Mouse (Mus musculus): ENCODE measurements around the gene Timm17a. TPM values are rescaled to one million over a fixed set of nuclear protein-coding genes. Genes with fewer than 3 reads are reported as not detected.
A peak's percentile ranks its signal among the peaks of the same experiment; 100 is the strongest.

The Timm17a gene
- total RNA-seq, 2 experiments from 2014 or later: 366 to 397 TPM

DNA sequence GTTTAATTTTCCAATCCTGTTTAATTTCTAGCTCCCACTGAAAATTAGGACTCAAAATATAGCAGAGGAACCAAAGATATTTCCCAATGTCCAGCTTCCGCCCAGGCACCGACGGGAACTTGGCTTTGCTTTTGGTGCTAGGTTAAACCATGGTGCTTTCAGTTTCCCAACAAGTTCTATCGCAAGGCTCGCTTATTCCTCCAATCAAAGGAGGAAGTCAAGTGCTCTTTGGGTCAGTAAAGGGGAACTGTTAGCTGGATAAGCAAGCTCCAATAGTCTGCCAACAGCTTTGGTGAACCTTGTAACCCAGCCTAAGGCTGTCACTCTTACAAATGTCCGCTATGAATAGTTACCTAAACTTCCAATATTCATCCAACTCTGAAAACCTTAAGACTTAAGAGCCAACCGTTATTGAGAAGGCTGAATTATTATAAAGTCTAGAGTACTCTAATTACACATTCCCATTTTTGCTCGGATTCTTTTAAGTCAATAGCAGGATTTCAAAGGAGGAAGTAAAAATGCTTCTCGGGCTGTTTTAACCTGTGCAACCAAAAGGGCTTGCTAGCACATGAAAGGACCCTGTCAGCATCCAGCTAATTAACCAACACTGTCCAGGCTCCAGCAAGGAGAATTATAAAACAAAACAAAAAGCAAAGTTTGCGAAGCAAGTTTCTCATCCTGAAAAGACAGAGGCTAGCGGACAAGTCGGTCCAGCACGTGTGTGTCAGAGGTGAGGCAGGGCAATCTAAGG lies 30.9 kb downstream of the Timm17a start:
- intact Hi-C loops (cut with DNase I): loop anchor here (2.0 kb wide), 1 partner anchor 86 kb away; no protein-coding TSS in a partner anchor
- peak; percentile 25 to 38 for DNase-seq

DNA sequence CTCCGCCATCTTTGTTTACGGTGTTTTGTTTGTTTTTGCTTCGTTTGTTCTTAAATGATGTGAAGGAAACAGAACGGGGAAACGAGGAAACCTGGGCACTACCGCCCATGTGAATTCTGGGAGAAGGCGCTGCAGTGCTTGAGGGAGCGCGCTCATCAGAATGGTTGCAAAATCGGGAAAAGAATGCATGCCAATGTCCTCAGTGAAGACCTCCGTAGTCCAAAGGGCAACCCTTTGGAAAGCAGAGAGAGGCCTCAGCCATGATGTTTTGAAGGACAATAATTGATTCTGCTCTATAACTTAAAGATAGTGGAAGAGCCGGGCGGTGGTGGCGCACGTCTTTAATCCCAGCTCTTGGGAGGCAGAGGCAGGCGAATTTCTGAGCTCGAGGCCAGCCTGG lies 31.7 kb downstream of the Timm17a start:
- DNase-seq: no peak
- intact Hi-C loops (cut with DNase I): loop anchor here (2.0 kb wide), 1 partner anchor 87 kb away; no protein-coding TSS in a partner anchor

DNA sequence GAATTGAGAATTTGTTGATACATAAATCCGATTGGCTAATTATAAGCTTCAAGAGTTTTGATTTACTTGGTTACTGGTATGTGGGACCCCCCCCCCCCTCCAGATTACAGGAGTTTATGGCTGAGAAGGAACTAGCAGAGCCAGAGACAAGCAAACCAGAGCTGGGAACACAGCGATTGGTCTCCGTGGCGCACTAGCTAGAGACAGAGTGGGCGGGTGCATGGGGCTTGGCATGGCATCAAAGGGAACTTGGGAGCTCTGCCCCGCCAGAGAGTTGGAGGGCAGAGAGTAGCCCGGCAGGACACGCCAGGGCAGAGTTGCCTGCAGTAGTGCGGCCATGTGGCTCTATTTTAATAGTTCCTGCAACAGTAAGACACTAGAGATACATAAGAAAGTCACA lies 32.9 kb downstream of the Timm17a start:
- intact Hi-C loops (cut with DNase I): no loop called here
- DNase-seq: peak; percentile 60 to 65

DNA sequence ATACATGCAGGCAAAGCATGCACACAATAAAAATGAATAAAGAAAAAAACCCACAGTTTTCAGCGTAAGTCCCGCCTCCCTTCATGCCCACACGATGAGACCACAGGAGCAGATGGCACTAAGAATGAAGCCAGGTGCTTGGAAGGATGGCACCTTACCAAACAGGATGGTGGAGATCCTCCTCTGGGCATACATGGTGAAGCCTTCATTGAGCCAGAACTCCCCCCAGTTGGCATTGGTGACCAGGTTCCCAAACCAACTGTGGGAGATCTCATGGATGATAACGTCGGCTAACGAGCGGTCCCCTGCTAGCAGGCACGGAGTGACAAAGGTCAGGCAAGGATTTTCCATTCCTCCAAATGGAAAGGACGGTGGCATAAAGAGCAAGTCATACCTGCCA lies 42.2 kb downstream of the Timm17a start:
- no peak for DNase-seq
- intact Hi-C loops (cut with DNase I): no loop called here

DNA sequence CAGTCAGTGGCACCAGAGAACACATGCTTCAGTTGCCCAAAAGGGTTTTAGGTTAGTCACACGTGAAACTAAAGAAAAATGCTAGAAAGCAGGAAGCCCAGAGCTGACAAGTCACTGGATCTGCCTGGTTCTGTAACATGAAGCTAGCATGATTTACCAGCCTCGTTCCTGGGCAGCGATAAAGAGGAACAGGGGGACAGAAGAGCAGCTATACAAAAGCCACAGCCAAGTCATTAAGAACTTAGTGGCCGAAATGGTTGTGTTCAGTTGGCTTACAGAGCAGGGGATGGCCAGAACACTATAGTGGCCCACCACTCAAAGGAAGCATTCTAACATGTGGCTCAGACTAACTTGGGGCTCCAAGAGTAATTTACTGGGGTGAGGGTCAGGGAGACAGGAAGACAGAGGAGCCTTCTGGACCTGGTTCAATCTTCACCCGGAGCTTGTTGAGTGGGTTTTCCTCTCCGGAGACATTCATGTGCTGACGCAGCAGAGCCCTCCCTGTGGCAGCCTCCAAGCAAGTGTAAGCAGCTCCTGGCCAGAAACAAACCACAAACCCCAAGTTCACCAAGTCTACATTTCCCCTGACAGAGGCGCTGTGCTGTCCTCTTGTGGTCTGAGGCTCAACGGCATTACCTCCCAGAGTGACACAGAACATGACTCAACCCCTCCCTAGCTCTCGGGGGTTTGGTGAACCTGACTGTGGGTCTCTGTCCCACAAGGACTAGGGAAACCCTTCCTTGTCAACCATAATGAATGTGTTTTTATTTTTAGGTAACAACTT lies 45.7 kb downstream of the Timm17a start:
- intact Hi-C loops (cut with DNase I): no loop called here
- DNase-seq: no peak

DNA sequence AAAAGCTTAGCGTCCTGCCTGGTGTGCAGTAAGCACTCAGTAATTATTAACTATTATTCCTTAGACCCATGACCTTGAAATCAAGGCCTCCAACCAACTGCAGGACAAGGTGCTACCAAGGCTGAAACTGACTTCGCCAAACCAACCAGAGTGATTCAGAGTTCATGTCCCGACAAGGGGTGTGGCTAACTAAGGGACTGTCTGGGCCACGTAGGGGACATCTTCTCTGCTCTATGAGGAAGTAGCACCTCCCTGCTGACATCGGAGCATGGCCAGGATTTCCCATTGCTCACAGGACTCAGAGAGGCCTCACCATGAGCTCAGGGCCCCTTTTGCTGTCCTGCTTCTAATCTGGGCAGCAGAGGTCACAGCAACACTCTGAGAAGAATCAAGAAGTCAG lies 47.7 kb downstream of the Timm17a start:
- DNase-seq: no peak
- intact Hi-C loops (cut with DNase I): no loop called here

DNA sequence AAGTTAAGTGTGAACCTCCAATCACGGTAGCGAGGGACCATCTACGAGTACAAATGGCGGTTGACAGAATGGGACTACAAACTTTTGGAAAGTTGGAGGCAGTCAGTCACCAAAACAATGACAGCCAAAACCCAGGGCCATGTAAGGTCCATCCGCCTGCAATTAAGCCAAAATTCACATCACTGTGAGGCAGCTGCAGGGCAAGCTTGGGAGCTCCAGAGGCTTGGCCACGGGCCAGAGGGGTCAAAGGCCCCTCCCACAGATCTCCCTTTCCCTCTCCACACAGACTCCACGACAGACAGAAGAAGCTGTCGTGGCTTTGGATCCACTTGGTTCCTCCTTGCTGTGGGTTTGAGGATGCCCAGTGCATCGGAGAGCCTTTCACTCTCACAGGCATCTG lies 50.3 kb downstream of the Timm17a start:
- intact Hi-C loops (cut with DNase I): no loop called here
- no peak for DNase-seq

DNA sequence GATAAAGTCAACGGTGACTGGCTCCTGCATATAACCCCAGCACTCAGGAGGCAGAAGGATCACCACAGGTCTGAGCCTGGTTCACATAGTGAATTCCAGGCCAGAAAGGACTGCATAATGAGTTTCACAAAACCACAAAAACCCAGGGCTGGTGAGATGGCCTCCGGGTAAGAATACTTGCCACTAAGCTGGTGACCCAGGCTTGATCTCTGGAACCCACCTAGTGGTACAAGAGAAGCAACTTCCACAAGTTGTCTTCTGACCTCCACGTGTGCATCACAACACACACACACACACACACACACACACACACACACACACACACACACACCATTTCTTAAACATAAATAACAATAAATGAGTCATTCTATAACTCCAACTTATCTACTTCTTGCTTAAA lies 51.2 kb downstream of the Timm17a start:
- intact Hi-C loops (cut with DNase I): no loop called here
- DNase-seq: no peak

DNA sequence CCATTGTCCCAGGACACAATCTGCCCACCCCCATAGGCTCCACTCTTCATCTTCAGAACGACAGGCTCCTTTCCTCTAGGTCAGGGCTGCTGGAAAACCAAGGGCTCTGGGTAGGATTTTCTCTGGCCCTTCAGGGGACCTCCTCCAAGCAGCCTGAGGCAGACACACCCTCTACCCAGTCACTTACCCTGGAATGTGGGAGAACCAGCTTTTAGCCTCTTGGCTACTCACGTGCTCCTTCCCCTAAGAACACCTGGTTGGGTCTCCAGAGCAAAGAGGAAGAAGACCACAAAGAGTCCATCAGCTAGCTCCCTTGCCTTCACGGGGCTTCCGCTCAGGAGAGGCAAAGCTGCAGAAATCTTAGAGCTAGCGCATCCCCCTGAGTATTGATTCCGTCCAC lies 52.6 kb downstream of the Timm17a start:
- no peak for DNase-seq
- intact Hi-C loops (cut with DNase I): no loop called here

DNA sequence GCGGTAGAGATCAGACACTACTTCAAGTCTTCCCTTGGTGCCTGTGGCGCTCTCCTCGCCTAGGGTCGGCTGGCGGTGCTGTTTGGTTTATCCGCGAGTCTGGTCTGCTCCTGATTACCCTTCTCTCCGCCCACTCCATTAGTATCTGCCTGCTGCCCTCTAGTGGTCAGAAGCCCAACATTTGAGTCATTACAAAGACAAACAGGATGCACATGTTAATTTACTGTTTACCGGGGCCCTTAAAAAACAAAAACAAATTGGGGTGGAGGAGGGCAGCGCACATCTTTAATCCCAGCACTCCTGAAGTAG lies 54.5 kb downstream of the Timm17a start:
- peak; percentile 80 to 81 for DNase-seq
- intact Hi-C loops (cut with DNase I): loop anchor here (1.0 to 2.0 kb wide), 2 partner anchors 87 to 110 kb away; no protein-coding TSS in a partner anchor

DNA sequence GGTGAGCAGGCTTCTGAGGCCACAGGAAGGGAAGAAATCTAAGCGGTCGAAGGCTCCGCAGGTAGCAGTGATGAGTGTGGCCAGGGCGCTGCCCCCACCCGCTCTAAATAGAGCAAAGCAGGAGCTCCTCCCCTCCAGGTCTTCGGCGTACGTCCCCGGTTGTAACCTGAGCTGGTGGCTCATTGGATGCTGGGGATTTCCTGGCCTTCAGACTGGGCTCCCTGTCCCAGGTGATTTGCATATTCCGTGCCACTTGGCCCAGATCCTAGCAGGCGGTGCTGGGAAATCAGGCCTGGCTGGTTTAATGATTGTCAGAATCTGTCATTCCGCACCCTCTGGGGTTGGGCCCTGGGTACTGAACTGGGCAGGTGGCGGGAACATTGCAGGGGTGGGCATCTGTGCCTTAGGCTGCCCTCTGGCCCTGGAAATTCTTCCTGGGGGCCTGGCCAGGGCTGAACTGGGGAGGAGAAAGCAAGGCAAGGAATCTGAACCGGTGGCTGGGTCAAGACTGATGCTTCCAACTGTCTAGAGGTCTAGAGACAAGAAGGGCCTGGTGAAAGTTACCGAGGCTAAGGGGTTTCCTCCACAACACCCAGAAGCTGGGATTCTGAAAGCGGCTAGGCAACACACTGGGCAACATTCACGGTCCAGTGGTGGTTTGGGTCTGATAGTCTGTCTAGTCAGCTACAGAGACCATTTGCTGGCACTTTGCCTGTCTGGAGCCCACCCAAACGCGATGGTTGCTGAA lies 55.0 kb downstream of the Timm17a start, which contains the start of gene Elf3:
Gene Elf3 (minus strand): TSS at position 189 of the 748 bp plus-strand sequence.
- intact Hi-C loops (cut with DNase I): loop anchor here (1.0 to 2.0 kb wide), 3 partner anchors 86 to 110 kb away; no protein-coding TSS in a partner anchor
- DNase-seq: no peak

DNA sequence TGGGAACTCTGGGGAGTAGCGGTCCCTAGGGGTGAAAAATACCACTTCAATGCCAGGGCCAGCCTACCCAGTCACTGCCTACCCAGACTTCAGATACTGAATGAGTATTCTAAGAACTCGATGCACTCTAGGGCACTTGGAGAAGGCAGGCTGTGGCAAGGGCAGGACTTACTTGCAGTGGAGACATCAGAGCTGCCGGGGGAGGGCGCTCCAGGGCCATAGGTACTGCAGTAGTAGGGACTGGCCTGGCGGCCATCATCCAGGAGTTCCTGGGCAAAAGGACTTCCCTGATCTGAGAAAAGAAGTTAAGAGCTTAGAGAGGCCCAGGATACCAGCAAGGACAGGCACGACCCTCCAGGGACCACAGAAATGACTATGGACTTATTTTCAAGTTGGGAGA lies 57.3 kb downstream of the Timm17a start:
- no peak for DNase-seq

DNA sequence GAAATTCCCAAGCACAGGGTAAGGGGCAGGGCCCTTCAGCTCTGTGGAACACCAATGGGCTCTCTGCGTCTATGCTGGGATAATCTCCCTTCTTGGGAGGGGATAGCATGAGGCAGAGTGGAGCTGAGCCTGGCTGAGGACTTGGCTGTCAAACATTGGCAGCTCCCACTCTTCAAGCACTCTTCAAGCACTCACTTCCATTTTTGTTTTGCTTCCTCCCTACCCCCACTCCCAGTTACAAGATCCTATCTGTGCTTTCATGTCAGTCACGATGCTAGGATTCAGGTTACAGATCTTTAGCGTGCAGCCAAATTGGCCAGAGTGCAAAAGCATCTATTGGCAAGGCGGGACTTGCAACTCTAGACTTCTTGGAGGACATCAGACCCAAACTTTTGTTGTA lies 60.7 kb downstream of the Timm17a start:
- intact Hi-C loops (cut with DNase I): no loop called here
- no peak for DNase-seq

More for the DNA sequence above, 57.3 kb downstream of the Timm17a start:
- intact Hi-C loops (cut with DNase I): no loop called here

DNA sequence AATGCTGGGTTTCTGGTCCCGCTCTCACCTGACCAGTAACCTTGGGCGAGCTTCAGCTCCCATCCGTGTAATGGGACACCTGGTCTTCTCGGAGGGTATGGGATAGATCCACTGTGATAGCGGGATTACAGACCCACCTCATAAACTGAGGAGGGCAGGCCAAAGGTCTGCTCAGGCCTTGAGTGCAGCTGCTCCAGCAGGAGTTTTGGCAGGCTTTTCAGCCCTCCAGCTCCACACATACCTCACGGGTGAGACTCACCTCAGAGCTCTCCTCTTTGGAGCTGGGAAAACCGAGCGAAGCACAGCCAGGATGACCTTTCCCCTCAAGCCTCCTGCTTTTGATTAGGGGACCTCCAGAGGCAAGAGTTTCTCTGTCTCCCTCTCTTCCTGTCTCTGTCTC lies 62.2 kb downstream of the Timm17a start:
- intact Hi-C loops (cut with DNase I): no loop called here
- DNase-seq: no peak

DNA sequence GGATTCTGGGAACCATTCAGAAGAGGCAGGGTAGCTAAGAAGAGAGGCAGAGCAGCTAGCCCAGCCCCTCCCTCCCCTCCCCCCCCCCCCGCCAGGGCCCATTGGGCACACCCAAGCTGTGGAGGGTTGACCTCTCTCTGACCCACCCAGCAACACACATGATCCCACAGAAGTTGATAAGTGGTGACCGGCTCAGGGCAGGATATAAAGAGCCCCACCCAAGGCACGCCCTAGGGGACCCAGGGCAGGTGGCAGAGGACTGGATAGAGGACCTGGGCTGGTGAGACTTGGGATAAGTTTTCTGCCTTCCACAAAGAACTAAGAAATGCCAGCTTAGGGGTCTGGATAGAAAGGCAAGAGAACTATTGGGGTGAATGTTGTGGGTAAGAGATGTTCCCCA lies 62.9 kb downstream of the Timm17a start:
- no peak for DNase-seq
- intact Hi-C loops (cut with DNase I): no loop called here

DNA sequence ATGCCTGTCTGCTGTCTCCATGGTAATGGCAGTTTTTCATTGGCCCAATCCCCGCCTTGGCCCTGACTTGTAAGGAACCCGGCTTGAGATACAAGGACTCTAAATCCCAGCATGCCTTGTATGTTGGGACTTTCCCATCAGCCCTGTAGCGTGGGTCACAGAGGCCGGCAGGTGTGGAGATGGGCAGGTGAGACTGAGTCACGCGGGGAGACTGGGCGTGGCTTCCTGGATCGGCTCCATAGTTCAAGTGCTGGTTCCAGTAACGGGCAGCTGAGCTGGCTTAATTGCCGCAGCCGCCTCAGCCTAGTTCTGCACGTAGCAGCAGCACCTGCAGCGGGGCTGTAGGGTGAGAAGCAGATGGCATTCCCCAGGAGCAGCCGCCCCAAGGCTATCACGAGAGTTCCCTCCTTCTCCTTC lies 65.1 kb downstream of the Timm17a start:
- DNase-seq: no peak
- intact Hi-C loops (cut with DNase I): no loop called here

Other genes with a start within 250 kb of the Timm17a start
- 10 to 100 TPM; 15.6 to 19.8 TPM for gene Lgr6, start 208.5 kb downstream of the Timm17a start, total RNA-seq (2021)
- gene Ptpn7, start 181.1 kb downstream of the Timm17a start, total RNA-seq (2021): under 1 TPM; 0.69 to 0.70 TPM
- 10 to 100 TPM; 21.1 to 26.7 TPM for gene Arl8a, start 167.0 kb downstream of the Timm17a start, total RNA-seq (2021)
- gene Gpr37l1, start 146.1 kb downstream of the Timm17a start, total RNA-seq (2021): 1 to 10 TPM in 1 of 2 experiments, under 1 TPM in 1; 0.92 to 1.0 TPM
- not detected for gene Elf3, start 55.2 kb downstream of the Timm17a start, total RNA-seq (2021)
- 10 to 100 TPM; 20.5 to 26.7 TPM for gene Rnpep, start 29.7 kb downstream of the Timm17a start, total RNA-seq (2021)
- gene Lmod1, start 11.0 kb upstream of the Timm17a start, total RNA-seq (2021): 1 to 10 TPM; 2.9 to 3.7 TPM
- 1 to 10 TPM; 3.0 to 3.2 TPM for gene Shisa4, start 61.5 kb upstream of the Timm17a start, total RNA-seq (2021)
- 10 to 100 TPM; 30.6 to 33.2 TPM for gene Ipo9, start 116.7 kb upstream of the Timm17a start, total RNA-seq (2021)

All from heart, postnatal 36 days (tissue).